Mouse (Mus musculus): Measurements from ENCODE around the gene Lsm12.

DNA sequence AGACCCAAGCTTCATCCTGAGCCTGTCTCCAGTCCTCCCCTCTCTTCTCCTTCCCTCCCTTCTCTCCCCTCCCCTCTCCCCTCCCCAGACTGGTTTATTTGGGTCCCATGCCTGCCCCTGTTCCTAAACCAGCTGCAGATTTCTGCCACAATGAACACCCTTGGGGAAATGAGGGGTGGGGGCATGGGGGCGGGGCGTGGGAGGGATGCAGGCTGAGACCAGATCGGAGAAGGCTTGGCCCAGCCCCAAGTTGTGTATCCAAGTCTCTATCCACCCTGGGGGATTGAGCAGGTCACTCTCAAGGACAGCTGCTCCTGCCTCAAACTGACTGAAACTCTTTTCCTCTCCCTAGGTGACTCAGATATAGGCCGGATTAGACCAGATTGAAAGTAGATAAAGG is 50.6 kb downstream of the Lsm12 start:
- no peak for TF ChIP-seq POLR2A (IDR thresholded peaks at IDR 0.05; ENCODE audit: control insufficient read depth, low read depth, low read length)
- TF ChIP-seq CTCF (IDR thresholded peaks at IDR 0.05; ENCODE audit: control insufficient read depth, insufficient read depth, insufficient replicate concordance, low read depth, low read length) = no peak
